Mouse (Mus musculus): ENCODE results near the gene Vmn2r7.
"Not testable (repeated sequence)": the region's sequence is repeated elsewhere in the genome, so short reads cannot be mapped to it uniquely, and the experiment has no call there.

Gene Vmn2r7

GRCm38 (mm10) chr3:64844665-64845064, at the start of gene Vmn2r7:
Gene Vmn2r7, minus strand, starts transcription at chr3:64844765.
- not testable (repeated sequence) for DNase-seq (ENCODE audit: low spot score)

- DNase-seq (ENCODE audit: low spot score), result no peak
Measured at GRCm38 (mm10) chr3:64889725-64890124, 45.2 kb upstream of the Vmn2r7 start.

GRCm38 (mm10) chr3:64878199-64878977, 33.8 kb upstream of the Vmn2r7 start:
- no peak for DNase-seq (ENCODE audit: low spot score)

GRCm38 (mm10) chr3:64876669-64877068, 32.1 kb upstream of the Vmn2r7 start:
- DNase-seq (ENCODE audit: low spot score), result no peak

GRCm38 (mm10) chr3:64842881-64843280, 1.7 kb downstream of the Vmn2r7 start:
- DNase-seq (ENCODE audit: low spot score), result no peak

GRCm38 (mm10) chr3:64842299-64842698, 2.3 kb downstream of the Vmn2r7 start:
- peak; percentile 19 for DNase-seq (ENCODE audit: low spot score)

GRCm38 (mm10) chr3:64831134-64831533, 13.4 kb downstream of the Vmn2r7 start:
- no peak for DNase-seq (ENCODE audit: low spot score)

- DNase-seq (ENCODE audit: low spot score), result no peak
Measured at GRCm38 (mm10) chr3:64791245-64791591, 53.3 kb downstream of the Vmn2r7 start.

- peak; percentile 54 for DNase-seq (ENCODE audit: low spot score)
Measured at GRCm38 (mm10) chr3:64790509-64791244, 53.9 kb downstream of the Vmn2r7 start.

GRCm38 (mm10) chr3:64782901-64783300, 61.7 kb downstream of the Vmn2r7 start:
- no peak for DNase-seq (ENCODE audit: low spot score)

GRCm38 (mm10) chr3:64772132-64772531, 72.4 kb downstream of the Vmn2r7 start:
- DNase-seq (ENCODE audit: low spot score), result no peak

GRCm38 (mm10) chr3:64756145-64756544, 88.4 kb downstream of the Vmn2r7 start:
- no peak for DNase-seq (ENCODE audit: low spot score)

GRCm38 (mm10) chr3:64727187-64727970, 117.2 kb downstream of the Vmn2r7 start:
- DNase-seq (ENCODE audit: low spot score), result not testable (repeated sequence)

- not testable (repeated sequence) for DNase-seq (ENCODE audit: low spot score)
Measured at GRCm38 (mm10) chr3:64725736-64726135, 118.8 kb downstream of the Vmn2r7 start.

- DNase-seq (ENCODE audit: low spot score), result not testable (repeated sequence)
Measured at GRCm38 (mm10) chr3:64676069-64676468, 168.5 kb downstream of the Vmn2r7 start.
